27 mouse cellular contexts compared by ENCODE assay signal in genomic region chr6:37138816-37139215, GRCm38 (mm10).
"Had no signal": no experiment of that assay in that cellular context is flagged by ENCODE, and none has a peak within 500 bp of the region (broad histone marks: within the 10 kb centered on the region; RNA-seq: fewer than 3 reads in every experiment).

No protein-coding gene starts in this region.

- ATAC-seq: forebrain, embryonic 13.5 days; forebrain, embryonic 14.5 days; forebrain, embryonic 15.5 days; forebrain, embryonic 16.5 days; forebrain, postnatal 0 days had no signal

- DNase-seq: cerebellum, adult 18-20 months; cerebellum, adult 2 months; cerebellum, adult 8-10 months; cerebellum, adult 9-10 months; cerebellum, adult 9-11 months; cerebellum, postnatal 14 days; cerebellum, postnatal 25 days; cerebellum, postnatal 36 days; embryo, embryonic 11 days; forebrain, postnatal 0 days; gastrocnemius, adult 2 months; gastrocnemius, postnatal 10 days; gastrocnemius, postnatal 14 days; gastrocnemius, postnatal 25 days; gastrocnemius, postnatal 36 days; heart, adult 18-20 months had no signal

- H3K4me3 ChIP-seq: embryonic facial prominence, embryonic 10.5 days; embryonic facial prominence, embryonic 12.5 days; embryonic facial prominence, embryonic 13.5 days; embryonic facial prominence, embryonic 15.5 days; erythroblast, embryonic 14.5 days; forebrain, embryonic 10.5 days; forebrain, embryonic 12.5 days; forebrain, embryonic 13.5 days; forebrain, embryonic 15.5 days; gastrocnemius, adult 2 months had no signal

- H3K4me2 ChIP-seq: embryonic facial prominence, embryonic 12.5 days; embryonic facial prominence, embryonic 13.5 days; embryonic facial prominence, embryonic 15.5 days; forebrain, embryonic 12.5 days; forebrain, embryonic 13.5 days; forebrain, embryonic 15.5 days had no signal

- H3K9ac ChIP-seq: embryonic facial prominence, embryonic 12.5 days; embryonic facial prominence, embryonic 13.5 days; embryonic facial prominence, embryonic 15.5 days; forebrain, embryonic 12.5 days; forebrain, embryonic 13.5 days; forebrain, embryonic 15.5 days; forebrain, postnatal 0 days had no signal

- H3K27me3 ChIP-seq: embryonic facial prominence, embryonic 12.5 days; embryonic facial prominence, embryonic 13.5 days; embryonic facial prominence, embryonic 15.5 days; forebrain, embryonic 12.5 days; forebrain, embryonic 13.5 days; forebrain, embryonic 15.5 days had no signal

- H3K27ac ChIP-seq: embryonic facial prominence, embryonic 10.5 days; embryonic facial prominence, embryonic 12.5 days; embryonic facial prominence, embryonic 13.5 days; embryonic facial prominence, embryonic 15.5 days; forebrain, embryonic 10.5 days; forebrain, embryonic 12.5 days; forebrain, embryonic 13.5 days; forebrain, embryonic 15.5 days; gastrocnemius, adult 2 months had no signal

- H3K36me3 ChIP-seq: embryonic facial prominence, embryonic 10.5 days; embryonic facial prominence, embryonic 12.5 days; embryonic facial prominence, embryonic 13.5 days; embryonic facial prominence, embryonic 15.5 days; forebrain, embryonic 10.5 days; forebrain, embryonic 12.5 days; forebrain, embryonic 15.5 days had no signal

- H3K9me3 ChIP-seq: embryonic facial prominence, embryonic 10.5 days; embryonic facial prominence, embryonic 12.5 days; embryonic facial prominence, embryonic 13.5 days; embryonic facial prominence, embryonic 15.5 days; forebrain, embryonic 10.5 days; forebrain, embryonic 12.5 days; forebrain, embryonic 13.5 days; forebrain, embryonic 15.5 days had no signal
